Mouse (Mus musculus) ovary, adult 18-20 months (tissue): ENCODE results near the gene Gm14226.
"Not testable (repeated sequence)": the region's sequence is repeated elsewhere in the genome, so short reads cannot be mapped to it uniquely, and the experiment has no call there.

Experiments used
- DNase-seq: peaks from one replicate; pipeline ENCODE4 v3.0.0; 2022; ENCODE audit warnings: low spot score, mixed read lengths

Gene Gm14226

DNA sequence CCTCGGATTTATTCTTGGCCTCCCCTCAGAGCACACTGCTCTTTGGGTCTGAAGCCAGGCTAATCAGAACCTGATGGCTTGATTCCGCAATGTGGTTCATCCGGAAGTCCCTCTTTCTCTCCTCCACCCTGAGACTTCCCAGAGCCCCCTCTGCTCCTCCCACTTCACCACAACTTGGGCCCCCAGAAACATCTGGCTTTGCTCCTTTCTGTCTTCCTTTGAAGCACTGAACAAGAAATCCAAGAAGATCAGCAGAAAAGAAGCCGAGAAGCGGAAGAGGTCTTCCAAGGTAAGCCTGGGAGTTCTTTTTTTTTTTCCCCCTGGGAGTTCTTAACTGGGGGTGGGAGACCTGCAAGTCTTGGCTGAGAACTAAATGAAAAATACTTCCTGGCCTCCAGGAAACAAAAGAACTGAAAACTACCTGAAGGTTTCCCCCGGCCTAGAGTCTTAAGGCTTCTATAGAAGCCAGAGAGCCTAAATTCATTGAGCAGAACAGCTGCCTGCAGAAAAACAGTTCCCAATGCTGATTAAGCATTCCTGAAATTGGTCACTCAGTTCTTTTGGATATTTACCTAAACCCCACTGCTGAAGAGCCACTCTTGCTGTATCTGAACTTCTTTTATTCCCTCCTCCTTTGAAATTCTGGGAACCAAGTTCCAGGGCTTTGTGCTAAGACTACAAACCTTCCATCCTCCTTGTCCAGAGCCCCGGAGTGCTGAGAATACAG is 29.5 kb downstream of the Gm14226 start:
- DNase-seq = no peak

DNA sequence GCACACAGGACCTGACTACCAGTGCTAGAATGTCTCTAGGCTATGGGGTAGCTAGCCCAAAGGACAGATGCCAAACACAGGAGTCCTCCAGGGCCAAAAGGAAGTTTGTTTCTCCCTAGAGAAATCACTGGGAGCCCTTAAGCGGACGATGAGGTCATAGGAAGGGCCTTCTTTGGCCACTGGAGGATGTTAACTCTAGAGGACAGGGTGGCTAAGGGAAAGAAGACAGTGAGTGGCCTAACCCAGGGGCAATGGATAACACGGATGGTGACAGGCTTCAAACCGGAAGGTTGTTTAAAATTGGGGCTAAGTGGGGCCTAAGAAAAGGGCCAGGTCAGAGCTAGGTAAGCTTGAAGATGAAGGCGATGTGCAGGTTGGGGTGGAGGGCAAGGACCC is 32.0 kb downstream of the Gm14226 start:
- DNase-seq = no peak

DNA sequence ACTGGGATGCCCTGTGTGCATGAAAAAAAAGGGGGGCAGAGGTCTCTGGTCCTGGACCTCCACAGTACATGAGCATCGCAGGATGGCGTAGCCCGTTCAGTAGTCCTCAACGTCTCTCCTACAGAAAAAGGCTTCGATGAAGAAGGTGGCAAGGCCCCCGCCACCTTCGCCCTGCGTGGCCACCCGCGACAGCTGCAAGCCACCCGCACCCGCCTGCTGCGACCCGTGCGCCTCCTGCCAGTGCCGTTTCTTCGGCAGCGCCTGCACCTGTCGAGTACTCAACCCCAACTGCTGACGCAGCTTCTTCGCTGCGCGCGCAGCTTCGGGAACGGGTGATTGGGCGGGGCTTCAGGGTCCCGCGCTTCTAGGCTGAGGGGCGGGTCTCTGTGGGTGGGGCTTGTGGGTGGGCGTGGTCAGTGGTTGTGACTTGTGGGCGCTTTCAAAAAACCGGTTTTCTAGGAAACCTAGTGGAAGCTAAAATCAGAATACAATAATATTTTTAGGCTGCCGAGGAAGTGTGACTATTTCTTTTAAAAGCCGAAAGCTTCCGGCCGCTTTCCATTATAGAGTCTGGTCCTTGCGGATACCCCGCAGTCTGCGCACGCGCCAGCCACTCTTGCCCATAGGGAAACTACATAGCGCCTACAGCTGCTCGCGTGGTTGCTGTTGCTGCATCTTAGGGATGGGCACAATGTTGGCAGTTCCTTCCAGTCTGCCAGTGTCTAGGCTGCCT is 32.6 kb downstream of the Gm14226 start:
- DNase-seq = peak; percentile 87

- no peak for DNase-seq
Measured at GRCm38 (mm10) chr2:155051622-155052351, 33.7 kb downstream of the Gm14226 start.

- DNase-seq = no peak
Measured at GRCm38 (mm10) chr2:155052681-155053080, 34.6 kb downstream of the Gm14226 start.

GRCm38 (mm10) chr2:155053512-155053911 is 35.4 kb downstream of the Gm14226 start:
- not testable (repeated sequence) for DNase-seq

DNA sequence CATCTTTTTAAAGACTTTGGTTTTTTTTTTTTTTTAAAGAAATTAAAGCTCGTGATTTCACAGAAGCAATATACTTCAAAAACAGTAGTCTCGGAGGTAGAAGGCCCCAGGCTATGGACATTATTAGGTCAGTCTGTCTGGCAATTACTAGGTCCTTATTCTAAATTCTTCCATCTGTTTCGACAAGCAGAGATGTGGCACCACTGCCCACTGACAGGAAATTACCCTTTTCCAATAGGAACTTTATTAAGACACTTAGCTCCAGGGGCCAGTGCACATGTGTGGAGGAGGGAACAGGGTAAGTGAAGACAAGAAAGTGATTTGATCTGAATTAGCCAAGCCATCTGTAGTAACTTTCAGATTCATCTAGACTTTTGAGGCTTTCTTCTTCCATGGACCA is 36.6 kb downstream of the Gm14226 start:
- DNase-seq = no peak

GRCm38 (mm10) chr2:155056076-155056578 is 38.1 kb downstream of the Gm14226 start:
- DNase-seq = no peak

- DNase-seq = no peak
Measured at GRCm38 (mm10) chr2:155057361-155057760, 39.3 kb downstream of the Gm14226 start.

DNA sequence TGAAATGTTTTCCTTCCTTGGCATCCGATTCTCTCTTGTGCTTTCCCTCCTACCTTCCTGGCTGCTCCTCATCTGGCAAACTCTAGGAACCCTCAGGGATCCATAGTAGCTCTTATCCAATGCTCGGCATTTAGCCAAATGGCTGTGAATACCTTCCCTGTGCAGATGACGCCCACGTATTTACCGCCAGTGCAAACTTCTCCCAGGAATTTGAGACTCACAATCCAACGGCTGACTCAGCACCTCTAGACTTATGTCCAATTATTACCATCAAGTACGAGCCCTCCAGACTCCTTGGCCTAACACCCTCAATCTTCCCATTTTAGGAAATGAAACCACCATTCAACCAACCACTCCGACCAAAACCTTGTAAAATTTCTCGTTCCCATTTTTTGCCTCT is 53.0 kb downstream of the Gm14226 start:
- DNase-seq = no peak

DNA sequence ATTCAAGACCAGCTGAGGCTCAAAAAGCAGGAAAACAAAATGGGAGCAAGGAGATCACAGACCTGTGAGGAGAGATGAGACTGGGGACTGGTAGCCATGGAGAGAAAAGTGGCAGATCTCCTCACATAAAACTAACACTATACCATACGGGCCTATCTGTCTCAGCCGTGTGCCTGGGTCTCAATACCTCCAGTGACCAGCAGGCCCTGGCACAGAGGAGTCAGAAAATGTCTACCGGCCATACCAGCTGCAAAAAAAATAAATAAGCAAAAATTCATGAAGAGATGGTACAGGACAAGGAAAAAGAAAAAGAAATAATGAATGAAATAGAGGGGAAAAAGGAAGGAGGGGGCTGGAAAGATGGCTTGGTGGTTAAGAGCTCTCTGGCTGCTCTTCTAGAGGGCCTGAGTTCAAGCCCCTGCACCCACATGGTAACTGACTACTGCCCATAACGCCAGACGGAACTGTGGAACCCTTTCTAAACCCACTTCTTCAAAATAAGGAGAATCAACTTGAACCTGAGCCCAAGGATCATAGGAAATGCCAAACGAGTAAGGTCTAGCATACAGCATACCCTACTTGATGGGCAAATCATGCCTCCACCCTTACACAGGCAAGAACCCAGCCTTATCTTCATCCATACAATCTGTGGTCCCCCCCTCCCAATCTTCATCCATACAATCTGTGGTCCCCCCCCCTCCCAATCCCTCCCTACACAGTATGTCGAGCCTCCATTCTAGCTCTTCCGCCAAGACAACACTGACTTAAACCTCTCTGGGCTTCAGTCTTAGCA is 54.5 kb downstream of the Gm14226 start:
- DNase-seq = no peak

- DNase-seq = no peak
Measured at GRCm38 (mm10) chr2:155073347-155073746, 55.3 kb downstream of the Gm14226 start.

DNA sequence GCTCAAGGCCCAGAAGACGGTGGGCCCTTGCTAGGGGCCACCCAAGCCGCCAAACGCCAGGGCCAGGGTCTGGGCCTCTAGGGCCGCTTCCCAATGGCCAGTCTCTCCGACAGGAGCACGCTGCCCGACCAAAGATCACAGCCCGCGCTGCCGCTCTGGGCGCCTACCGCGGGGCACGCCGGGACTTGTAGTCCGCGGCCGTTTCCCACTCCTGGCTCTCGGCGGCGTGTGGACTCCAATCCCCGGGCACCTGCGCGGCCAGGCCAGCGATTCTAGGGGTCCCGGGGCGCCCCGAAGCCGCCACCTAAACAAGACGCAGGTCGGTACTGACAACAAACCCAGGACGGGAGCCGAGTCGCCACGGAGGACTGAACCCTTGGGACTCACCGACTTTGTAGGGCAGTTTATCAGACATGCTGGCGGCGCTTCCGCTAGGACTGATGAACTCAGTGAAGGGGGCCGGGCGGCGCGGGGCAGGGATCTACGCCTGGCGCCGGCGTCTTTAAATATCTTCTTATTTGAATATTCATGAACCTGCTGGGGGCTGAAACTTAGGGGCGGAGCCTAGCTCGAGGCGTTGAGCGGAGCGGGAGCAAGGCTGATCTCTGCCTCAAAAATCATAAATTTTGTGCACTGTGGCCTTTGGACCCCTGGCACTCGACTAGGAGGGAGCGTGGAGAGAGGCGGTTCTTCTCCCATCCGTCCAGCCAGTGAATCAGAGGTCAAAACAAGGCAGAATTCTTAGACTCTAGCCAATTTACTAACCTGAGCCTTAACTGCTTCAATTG is 56.1 kb downstream of the Gm14226 start, which contains the start of gene Ahcy:
Ahcy (minus strand) TSS at position 520 of the 788 bp plus-strand sequence.
- DNase-seq = peak; percentile 81

GRCm38 (mm10) chr2:155074766-155075330 is 56.8 kb downstream of the Gm14226 start:
- no peak for DNase-seq

DNA sequence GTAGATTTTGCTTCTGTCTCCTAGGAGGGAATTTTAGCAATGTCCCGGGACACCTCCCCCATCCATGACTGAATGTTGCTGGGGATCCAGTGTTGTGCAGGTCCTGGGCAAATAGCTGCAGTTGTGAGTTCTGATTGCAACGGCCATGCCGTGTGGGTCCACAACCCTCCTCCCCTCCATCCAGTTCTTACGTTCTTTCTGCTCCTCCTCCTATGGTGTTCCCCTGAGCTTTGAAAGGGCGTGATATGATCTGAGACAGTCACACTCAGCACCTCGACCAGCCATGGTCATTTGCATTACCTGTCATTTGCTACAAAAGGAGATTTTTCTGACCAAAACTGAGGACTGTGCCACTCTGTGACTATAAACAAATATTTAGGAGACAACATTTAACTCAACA is 57.6 kb downstream of the Gm14226 start:
- DNase-seq = no peak
